Mouse (Mus musculus): ENCODE measurements at regions not wholly inside any gene's neighbourhood (a gene's known extent, or its start where the extent isn't known, plus 50 kb on each side); places are given as distances from the start of the nearest gene placed in this dataset.
A peak's percentile ranks its signal among the peaks of the same experiment; 100 is the strongest.
"Not testable (repeated sequence)": the region's sequence is repeated elsewhere in the genome, so short reads cannot be mapped to it uniquely, and the experiment has no call there.

- H3K4me3 ChIP-seq (replicated peaks; ENCODE audit: low read length); H3K9me3 ChIP-seq (ENCODE audit: control insufficient read depth, low read length); H3K27ac ChIP-seq; H3K4me1 ChIP-seq (replicated peaks; ENCODE audit: control insufficient read depth, insufficient read depth, low read length); H3K9ac ChIP-seq; H3K4me2 ChIP-seq (replicated peaks); DNase-seq (ENCODE audit: low spot score); H3K27me3 ChIP-seq (ENCODE audit: control insufficient read depth, insufficient read depth, low read length); ATAC-seq (ENCODE audit: low FRiP score); H3K36me3 ChIP-seq (replicated peaks; ENCODE audit: control insufficient read depth, insufficient read depth): not testable (repeated sequence)
- WGBS: 97% methylated on average over 2 of the region's 2 CpGs
Measured at GRCm38 (mm10) chr1:23316288-23316687, 81.3 kb downstream of the Ogfrl1 start.

GRCm38 (mm10) chr1:23314863-23315262 is 82.7 kb downstream of the Ogfrl1 start:
- not testable (repeated sequence) for H3K27ac ChIP-seq; H3K36me3 ChIP-seq (replicated peaks; ENCODE audit: control insufficient read depth, insufficient read depth); H3K4me3 ChIP-seq (replicated peaks; ENCODE audit: low read length); DNase-seq (ENCODE audit: low spot score); ATAC-seq (ENCODE audit: low FRiP score); H3K4me1 ChIP-seq (replicated peaks; ENCODE audit: control insufficient read depth, insufficient read depth, low read length); H3K27me3 ChIP-seq (ENCODE audit: control insufficient read depth, insufficient read depth, low read length); H3K4me2 ChIP-seq (replicated peaks); H3K9me3 ChIP-seq (ENCODE audit: control insufficient read depth, low read length); H3K9ac ChIP-seq
- 92% methylated on average over 2 of the region's 2 CpGs for WGBS

GRCm38 (mm10) chr1:23292718-23293117 is 104.9 kb downstream of the Ogfrl1 start:
- H3K4me3 ChIP-seq (replicated peaks; ENCODE audit: low read length): no peak overlapping the region
- WGBS: 96% methylated on average over 1 of the region's 1 CpGs
- ATAC-seq (ENCODE audit: low FRiP score) (no peak), DNase-seq (ENCODE audit: low spot score) (no peak)
- no peak overlapping the region for H3K4me2 ChIP-seq (replicated peaks)
- H3K9me3 ChIP-seq (ENCODE audit: control insufficient read depth, low read length): no peaks in the 10 kb centered on the region
- H3K4me1 ChIP-seq (replicated peaks; ENCODE audit: control insufficient read depth, insufficient read depth, low read length): no peaks in the 10 kb centered on the region
- no peak overlapping the region for H3K9ac ChIP-seq
- H3K27ac ChIP-seq: no peak overlapping the region
- H3K27me3 ChIP-seq (ENCODE audit: control insufficient read depth, insufficient read depth, low read length): no peaks in the 10 kb centered on the region
- 0 out of 2 replicates have a peak, but pooled peaks cover 7% of the 10 kb centered on the region for H3K36me3 ChIP-seq (replicated peaks; ENCODE audit: control insufficient read depth, insufficient read depth)

GRCm38 (mm10) chr1:23286741-23287140 is 110.8 kb downstream of the Ogfrl1 start:
- ATAC-seq (ENCODE audit: low FRiP score): peak; percentile 77; the same call in 1 of the 2 replicates

GRCm38 (mm10) chr1:23282870-23283219 is 114.7 kb downstream of the Ogfrl1 start:
- DNase-seq (ENCODE audit: low spot score) (no peak), ATAC-seq (ENCODE audit: low FRiP score) (no peak)
- H3K9me3 ChIP-seq (ENCODE audit: control insufficient read depth, low read length): no peaks in the 10 kb centered on the region
- no peaks in the 10 kb centered on the region for H3K36me3 ChIP-seq (replicated peaks; ENCODE audit: control insufficient read depth, insufficient read depth)
- H3K27ac ChIP-seq: no peak overlapping the region
- WGBS: 97% methylated on average over 4 of the region's 4 CpGs
- H3K4me3 ChIP-seq (replicated peaks; ENCODE audit: low read length): no peak overlapping the region
- no peak overlapping the region for H3K9ac ChIP-seq
- no peaks in the 10 kb centered on the region for H3K27me3 ChIP-seq (ENCODE audit: control insufficient read depth, insufficient read depth, low read length)
- no peak overlapping the region for H3K4me2 ChIP-seq (replicated peaks)
- H3K4me1 ChIP-seq (replicated peaks; ENCODE audit: control insufficient read depth, insufficient read depth, low read length): no peaks in the 10 kb centered on the region

More at GRCm38 (mm10) chr1:23286741-23287140, 110.8 kb downstream of the Ogfrl1 start:
- Histone ChIP-seq H3K36me3 (replicated peaks; ENCODE audit: control insufficient read depth, insufficient read depth) (0 out of 2 replicates have a peak, but pooled peaks cover 4% of the 10 kb centered on the region), H3K9me3 (ENCODE audit: control insufficient read depth, low read length) (no peaks in the 10 kb centered on the region), H3K4me2 (replicated peaks) (no peak overlapping the region), H3K4me1 (replicated peaks; ENCODE audit: control insufficient read depth, insufficient read depth, low read length) (no peaks in the 10 kb centered on the region), H3K27ac (no peak overlapping the region), H3K9ac (no peak overlapping the region), H3K4me3 (replicated peaks; ENCODE audit: low read length) (no peak overlapping the region), H3K27me3 (ENCODE audit: control insufficient read depth, insufficient read depth, low read length) (no peaks in the 10 kb centered on the region)
- DNase-seq (ENCODE audit: low spot score): peak; percentile 77
- 27% methylated on average over 4 of the region's 4 CpGs for WGBS

- H3K9ac ChIP-seq: no peak overlapping the region
- 94% methylated on average over 2 of the region's 2 CpGs for whole genome bisulfite sequencing
- DNase-seq (ENCODE audit: low spot score) (no peak), ATAC-seq (ENCODE audit: low FRiP score) (no peak)
- no peak overlapping the region for H3K27ac ChIP-seq
- H3K4me1 ChIP-seq (replicated peaks; ENCODE audit: control insufficient read depth, insufficient read depth, low read length): no peaks in the 10 kb centered on the region
- no peak overlapping the region for H3K4me2 ChIP-seq (replicated peaks)
- H3K36me3 ChIP-seq (replicated peaks; ENCODE audit: control insufficient read depth, insufficient read depth): no peaks in the 10 kb centered on the region
- H3K9me3 ChIP-seq (ENCODE audit: control insufficient read depth, low read length): no peaks in the 10 kb centered on the region
- no peaks in the 10 kb centered on the region for H3K27me3 ChIP-seq (ENCODE audit: control insufficient read depth, insufficient read depth, low read length)
- no peak overlapping the region for H3K4me3 ChIP-seq (replicated peaks; ENCODE audit: low read length)
Measured at GRCm38 (mm10) chr1:23282215-23282869, 115.2 kb downstream of the Ogfrl1 start.

- Histone ChIP-seq H3K27ac (no peak overlapping the region), H3K4me2 (replicated peaks) (no peak overlapping the region), H3K27me3 (ENCODE audit: control insufficient read depth, insufficient read depth, low read length) (no peaks in the 10 kb centered on the region), H3K4me3 (replicated peaks; ENCODE audit: low read length) (no peak overlapping the region), H3K9ac (no peak overlapping the region), H3K9me3 (ENCODE audit: control insufficient read depth, low read length) (no peaks in the 10 kb centered on the region), H3K36me3 (replicated peaks; ENCODE audit: control insufficient read depth, insufficient read depth) (no peaks in the 10 kb centered on the region), H3K4me1 (replicated peaks; ENCODE audit: control insufficient read depth, insufficient read depth, low read length) (no peaks in the 10 kb centered on the region)
- DNase-seq (ENCODE audit: low spot score) (no peak), ATAC-seq (ENCODE audit: low FRiP score) (no peak)
- 100% methylated on average over 2 of the region's 2 CpGs for WGBS
Measured at GRCm38 (mm10) chr1:23279827-23280226, 117.7 kb downstream of the Ogfrl1 start.

GRCm38 (mm10) chr1:23272077-23272476 is 125.5 kb downstream of the Ogfrl1 start:
- no peak overlapping the region for H3K27ac ChIP-seq
- ATAC-seq (ENCODE audit: low FRiP score) (no peak), DNase-seq (ENCODE audit: low spot score) (no peak)
- H3K9ac ChIP-seq: no peak overlapping the region
- no peak overlapping the region for H3K4me3 ChIP-seq (replicated peaks; ENCODE audit: low read length)
- WGBS: 74% methylated on average over 6 of the region's 6 CpGs
- peaks cover 3% of the 10 kb centered on the region; the same call in 1 of the 2 replicates for H3K36me3 ChIP-seq (replicated peaks; ENCODE audit: control insufficient read depth, insufficient read depth)
- H3K27me3 ChIP-seq (ENCODE audit: control insufficient read depth, insufficient read depth, low read length): no peaks in the 10 kb centered on the region
- H3K4me1 ChIP-seq (replicated peaks; ENCODE audit: control insufficient read depth, insufficient read depth, low read length): 0 out of 2 replicates have a peak, but pooled peaks cover 6% of the 10 kb centered on the region
- no peaks in the 10 kb centered on the region for H3K9me3 ChIP-seq (ENCODE audit: control insufficient read depth, low read length)
- H3K4me2 ChIP-seq (replicated peaks): no peak overlapping the region

- Histone ChIP-seq H3K27ac (peak overlapping the region; percentile 26; the same call in 1 of the 2 replicates), H3K27me3 (ENCODE audit: control insufficient read depth, insufficient read depth, low read length) (no peaks in the 10 kb centered on the region), H3K36me3 (replicated peaks; ENCODE audit: control insufficient read depth, insufficient read depth) (peaks cover 3% of the 10 kb centered on the region; the same call in 1 of the 2 replicates), H3K4me1 (replicated peaks; ENCODE audit: control insufficient read depth, insufficient read depth, low read length) (0 out of 2 replicates have a peak, but pooled peaks cover 6% of the 10 kb centered on the region), H3K9me3 (ENCODE audit: control insufficient read depth, low read length) (no peaks in the 10 kb centered on the region), H3K4me3 (replicated peaks; ENCODE audit: low read length) (no peak overlapping the region), H3K4me2 (replicated peaks) (0 out of 2 replicates have a peak overlapping the region, but pooled peaks have one; percentile 2), H3K9ac (no peak overlapping the region)
- ATAC-seq (ENCODE audit: low FRiP score): no peak
- 51% methylated on average over 6 of the region's 6 CpGs for WGBS
- no peak for DNase-seq (ENCODE audit: low spot score)
Measured at GRCm38 (mm10) chr1:23270910-23271822, 126.4 kb downstream of the Ogfrl1 start.

Data from hindbrain, embryonic 14.5 days (tissue).